Mouse (Mus musculus): ENCODE data around the gene Mrps15. TPM values are rescaled to one million over a fixed set of nuclear protein-coding genes. Genes with fewer than 3 reads are reported as not detected.

Gene Mrps15
- polyA plus RNA-seq, 1 experiment, result 94.5 TPM

DNA sequence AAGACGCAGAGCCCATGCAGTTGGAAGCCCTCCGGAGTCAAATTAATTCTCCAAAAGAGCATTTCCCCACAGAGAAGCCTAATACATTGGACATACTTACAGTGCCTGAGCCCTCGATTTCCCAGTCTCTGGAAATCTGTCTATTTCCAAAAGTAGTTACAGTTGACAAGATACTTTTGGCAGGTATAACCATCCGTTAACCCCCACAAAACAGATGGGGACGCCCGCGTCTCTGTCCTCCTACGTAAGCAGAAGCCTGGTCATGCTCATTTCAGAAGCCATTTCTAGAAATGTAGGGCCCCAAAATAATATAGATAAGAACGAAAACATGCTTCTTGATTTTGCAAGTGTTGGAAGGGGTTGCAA is 12.3 kb downstream of the Mrps15 start:
- TF ChIP-seq POLR2A (IDR thresholded peaks at IDR 0.05; ENCODE audit: borderline replicate concordance, insufficient read depth, low read length) (no peak), CTCF (IDR thresholded peaks at IDR 0.05; ENCODE audit: borderline replicate concordance, insufficient read depth, low read depth, low read length) (no peak)

DNA sequence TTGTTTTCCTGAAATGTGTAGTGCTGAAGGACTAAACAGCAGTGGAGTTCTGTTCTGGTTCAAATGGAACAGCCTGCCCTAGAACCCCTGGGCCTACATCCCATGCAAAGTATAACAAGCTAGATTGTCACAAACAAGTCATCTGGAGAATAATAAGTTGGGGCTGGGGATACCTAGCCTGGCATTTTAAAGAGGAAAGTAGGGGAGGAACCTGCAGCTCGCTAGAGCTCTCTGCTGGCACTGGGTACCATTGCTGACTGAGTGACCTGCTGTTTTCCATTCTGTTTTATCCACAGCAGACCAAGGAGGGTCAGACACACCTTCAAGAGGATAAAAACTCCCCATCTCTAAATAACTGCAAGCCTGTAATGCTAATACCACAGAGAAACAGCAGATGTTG is 16.1 kb downstream of the Mrps15 start:
- peak; percentile 30 to 44 for DNase-seq
- Histone ChIP-seq H3K27me3 (ENCODE audit: control insufficient read depth, insufficient read depth, low read length) (no peaks in the 10 kb centered on the region), H3K27ac (ENCODE audit: insufficient read depth, low read length) (0 out of 2 replicates have a peak overlapping the region, but pooled peaks have one; percentile 65), H3K4me1 (ENCODE audit: control insufficient read depth, insufficient read depth, low read length) (peaks cover 10% of the 10 kb centered on the region), H3K4me3 (replicated peaks; ENCODE audit: insufficient read depth, low read depth, low read length) (no peak overlapping the region)
- 15% methylated on average over 1 of the region's 1 CpGs for WGBS
- TF ChIP-seq CTCF (IDR thresholded peaks at IDR 0.05; ENCODE audit: borderline replicate concordance, insufficient read depth, low read depth, low read length) (no peak), POLR2A (IDR thresholded peaks at IDR 0.05; ENCODE audit: borderline replicate concordance, insufficient read depth, low read length) (no peak)

More for the DNA sequence above, 12.3 kb downstream of the Mrps15 start:
- 16% methylated on average over 9 of the region's 9 CpGs for WGBS
- Histone ChIP-seq H3K4me3 (replicated peaks; ENCODE audit: insufficient read depth, low read depth, low read length) (peak overlapping the region; percentile 92), H3K27me3 (ENCODE audit: control insufficient read depth, insufficient read depth, low read length) (no peaks in the 10 kb centered on the region), H3K27ac (ENCODE audit: insufficient read depth, low read length) (no peak overlapping the region), H3K4me1 (ENCODE audit: control insufficient read depth, insufficient read depth, low read length) (peaks cover 4% of the 10 kb centered on the region)
- DNase-seq, result peak in 1 of 2 experiments; percentile 8

DNA sequence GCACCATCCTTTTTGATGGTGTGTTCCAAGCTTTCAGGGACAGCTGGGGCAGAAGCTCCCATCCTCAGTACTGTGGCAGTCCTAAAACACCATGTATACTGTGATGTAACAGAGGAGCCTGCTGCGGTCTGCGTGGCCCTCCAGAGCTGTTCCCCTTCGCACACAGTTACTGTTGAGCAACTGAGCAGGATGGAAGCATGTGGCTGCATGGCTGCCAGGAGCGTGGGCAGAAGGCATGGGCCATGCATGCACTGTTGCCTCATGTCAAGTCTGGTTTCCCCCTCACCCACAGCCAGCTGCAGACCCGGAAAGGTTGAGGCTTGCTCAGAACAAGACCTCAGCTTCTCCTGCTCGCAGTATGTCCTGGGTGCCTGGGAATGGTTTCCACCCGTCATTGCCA is 18.5 kb downstream of the Mrps15 start:
- Histone ChIP-seq H3K4me1 (ENCODE audit: control insufficient read depth, insufficient read depth, low read length) (peaks cover 15% of the 10 kb centered on the region), H3K27me3 (ENCODE audit: control insufficient read depth, insufficient read depth, low read length) (no peaks in the 10 kb centered on the region), H3K27ac (ENCODE audit: insufficient read depth, low read length) (no peak overlapping the region), H3K4me3 (replicated peaks; ENCODE audit: insufficient read depth, low read depth, low read length) (no peak overlapping the region)
- DNase-seq, result no peak
- WGBS, result 91% methylated on average over 7 of the region's 7 CpGs
- TF ChIP-seq POLR2A (IDR thresholded peaks at IDR 0.05; ENCODE audit: borderline replicate concordance, insufficient read depth, low read length), result no peak
- TF ChIP-seq CTCF (IDR thresholded peaks at IDR 0.05; ENCODE audit: borderline replicate concordance, insufficient read depth, low read depth, low read length), result no peak

DNA sequence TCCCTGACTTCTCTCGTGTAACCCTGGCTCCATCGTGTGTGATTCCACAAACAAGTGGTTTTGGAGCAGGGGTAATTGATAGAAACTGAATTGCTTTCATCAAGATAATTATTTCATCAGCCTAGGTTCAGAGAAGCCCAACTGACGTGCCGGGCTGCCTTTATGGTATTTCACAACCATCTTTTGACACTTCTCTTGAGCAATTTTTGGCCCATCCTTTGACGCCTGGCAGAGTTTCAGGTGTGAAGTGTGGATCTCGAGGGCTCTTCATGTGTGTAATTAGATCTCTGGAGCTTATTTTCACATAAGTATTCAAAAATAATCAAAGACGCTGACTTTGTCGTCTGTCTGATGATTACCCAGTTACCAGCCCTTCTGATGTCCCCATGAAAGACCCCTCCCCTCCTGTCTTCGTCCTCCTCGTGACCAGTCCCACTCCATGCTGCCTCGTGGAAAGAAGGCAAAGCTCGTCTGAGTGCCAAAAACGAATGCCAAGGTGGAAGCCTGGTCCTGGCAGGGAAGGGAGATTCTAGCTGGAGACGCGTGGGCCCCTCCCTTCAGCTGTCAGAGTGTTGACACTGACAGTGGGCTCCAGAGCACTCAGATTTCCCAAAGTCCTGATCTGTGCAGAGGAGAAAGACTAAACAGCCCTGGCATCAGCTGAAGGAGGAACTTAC is 20.8 kb downstream of the Mrps15 start:
- DNase-seq, result peak; percentile 53 to 64
- TF ChIP-seq CTCF (IDR thresholded peaks at IDR 0.05; ENCODE audit: borderline replicate concordance, insufficient read depth, low read depth, low read length) (no peak), POLR2A (IDR thresholded peaks at IDR 0.05; ENCODE audit: borderline replicate concordance, insufficient read depth, low read length) (no peak)
- Histone ChIP-seq H3K4me3 (replicated peaks; ENCODE audit: insufficient read depth, low read depth, low read length) (no peak overlapping the region), H3K27me3 (ENCODE audit: control insufficient read depth, insufficient read depth, low read length) (no peaks in the 10 kb centered on the region), H3K27ac (ENCODE audit: insufficient read depth, low read length) (no peak overlapping the region; the same call in 1 of the 2 replicates), H3K4me1 (ENCODE audit: control insufficient read depth, insufficient read depth, low read length) (peaks cover 15% of the 10 kb centered on the region)
- WGBS, result 11% methylated on average over 15 of the region's 15 CpGs

DNA sequence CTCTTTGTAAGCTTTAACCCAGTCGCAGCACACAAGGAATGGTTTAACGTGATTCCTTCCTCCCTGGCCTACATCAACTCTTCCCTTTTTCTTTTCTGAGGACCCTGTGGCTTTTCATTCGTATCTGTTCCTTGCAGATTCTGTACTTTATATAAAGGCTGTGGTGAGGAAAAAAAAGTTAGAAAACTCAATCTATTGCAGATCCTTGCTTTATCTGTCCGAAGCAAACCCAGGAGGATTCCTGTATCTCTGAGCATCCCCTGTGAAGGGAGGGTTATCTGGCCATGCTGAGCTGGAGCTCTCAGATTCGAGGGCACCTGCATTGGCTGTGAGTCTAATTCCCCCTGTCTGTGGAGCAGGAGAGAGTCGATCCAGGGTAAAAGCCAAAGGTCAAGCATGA is 22.1 kb downstream of the Mrps15 start:
- Histone ChIP-seq H3K27ac (ENCODE audit: insufficient read depth, low read length) (no peak overlapping the region), H3K4me3 (replicated peaks; ENCODE audit: insufficient read depth, low read depth, low read length) (no peak overlapping the region), H3K27me3 (ENCODE audit: control insufficient read depth, insufficient read depth, low read length) (no peaks in the 10 kb centered on the region), H3K4me1 (ENCODE audit: control insufficient read depth, insufficient read depth, low read length) (peaks cover 11% of the 10 kb centered on the region)
- 89% methylated on average over 6 of the region's 6 CpGs for WGBS
- no peak for DNase-seq
- no peak for TF ChIP-seq POLR2A (IDR thresholded peaks at IDR 0.05; ENCODE audit: borderline replicate concordance, insufficient read depth, low read length)
- no peak for TF ChIP-seq CTCF (IDR thresholded peaks at IDR 0.05; ENCODE audit: borderline replicate concordance, insufficient read depth, low read depth, low read length)

DNA sequence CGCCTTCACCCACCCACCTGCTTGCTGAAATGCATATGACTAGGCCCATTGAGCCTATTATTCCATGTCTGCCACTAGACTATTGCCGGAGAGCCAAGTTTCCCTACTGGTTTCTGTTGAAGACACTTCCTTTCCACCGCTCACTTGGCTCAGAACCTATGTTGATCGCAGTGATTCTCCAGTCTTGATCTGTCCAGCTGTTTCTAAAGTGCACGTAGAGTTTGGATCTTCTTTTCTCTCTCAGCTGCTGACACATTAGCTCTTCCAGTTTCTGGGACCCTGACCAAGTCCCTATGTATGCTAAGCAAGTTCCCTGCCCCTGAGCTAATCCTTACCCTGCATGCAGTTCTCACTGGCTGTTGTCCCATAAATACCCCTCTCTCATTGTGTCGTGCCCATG is 31.1 kb downstream of the Mrps15 start:
- WGBS, result 63% methylated on average over 6 of the region's 6 CpGs

DNA sequence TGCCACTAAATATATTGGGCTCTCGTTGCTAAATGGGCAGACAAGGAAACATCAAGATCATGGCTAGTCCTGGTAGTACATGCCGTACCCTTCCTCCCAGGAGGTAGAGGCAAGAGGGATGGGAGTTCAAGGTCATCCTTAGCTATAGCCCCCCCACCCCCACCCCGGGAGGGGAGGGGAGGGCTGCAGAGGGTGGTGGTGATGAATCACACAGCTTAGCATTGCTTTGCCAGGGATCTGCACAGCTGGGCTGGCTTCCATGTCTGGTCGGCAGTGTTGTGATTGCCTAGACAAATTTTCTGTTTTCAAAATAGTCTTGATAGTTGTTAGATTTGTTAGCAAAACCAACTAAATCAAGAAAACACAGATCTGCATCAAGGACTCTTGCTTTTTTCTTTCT is 32.5 kb downstream of the Mrps15 start:
- 83% methylated on average over 4 of the region's 4 CpGs for WGBS
- H3K4me3 ChIP-seq (replicated peaks; ENCODE audit: insufficient read depth, low read depth, low read length), result no peak overlapping the region

More for the DNA sequence above, 31.1 kb downstream of the Mrps15 start:
- TF ChIP-seq POLR2A (IDR thresholded peaks at IDR 0.05; ENCODE audit: borderline replicate concordance, insufficient read depth, low read length) (no peak), CTCF (IDR thresholded peaks at IDR 0.05; ENCODE audit: borderline replicate concordance, insufficient read depth, low read depth, low read length) (no peak)
- Histone ChIP-seq H3K27ac (ENCODE audit: insufficient read depth, low read length) (no peak overlapping the region), H3K27me3 (ENCODE audit: control insufficient read depth, insufficient read depth, low read length) (no peaks in the 10 kb centered on the region), H3K4me3 (replicated peaks; ENCODE audit: insufficient read depth, low read depth, low read length) (no peak overlapping the region), H3K4me1 (ENCODE audit: control insufficient read depth, insufficient read depth, low read length) (no peaks in the 10 kb centered on the region; the same call in 1 of the 2 replicates)
- DNase-seq, result no peak

DNA sequence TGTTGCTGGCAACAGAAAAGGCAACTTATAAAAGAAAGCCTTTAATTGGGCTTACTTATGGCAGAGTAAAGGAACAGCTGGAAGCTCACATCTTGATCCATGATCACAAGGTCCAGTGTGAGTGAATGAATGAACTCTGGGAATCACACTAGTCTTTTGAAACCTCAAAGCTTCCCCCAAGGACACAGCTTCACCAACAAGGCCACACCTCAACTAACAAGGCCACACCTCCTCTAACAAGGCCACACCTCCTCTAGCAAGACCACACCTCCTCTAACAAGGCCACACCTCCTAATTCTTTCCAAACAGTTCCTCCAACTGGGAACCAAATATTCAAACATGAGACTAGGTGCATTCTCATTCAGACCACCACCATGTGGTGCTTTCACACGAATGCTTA is 34.9 kb downstream of the Mrps15 start:
- TF ChIP-seq POLR2A (IDR thresholded peaks at IDR 0.05; ENCODE audit: borderline replicate concordance, insufficient read depth, low read length) (no peak), CTCF (IDR thresholded peaks at IDR 0.05; ENCODE audit: borderline replicate concordance, insufficient read depth, low read depth, low read length) (no peak)
- 85% methylated on average over 1 of the region's 1 CpGs for WGBS
- Histone ChIP-seq H3K27me3 (ENCODE audit: control insufficient read depth, insufficient read depth, low read length) (no peaks in the 10 kb centered on the region), H3K4me1 (ENCODE audit: control insufficient read depth, insufficient read depth, low read length) (no peaks in the 10 kb centered on the region; the same call in 1 of the 2 replicates), H3K27ac (ENCODE audit: insufficient read depth, low read length) (no peak overlapping the region), H3K4me3 (replicated peaks; ENCODE audit: insufficient read depth, low read depth, low read length) (no peak overlapping the region)
- DNase-seq, result no peak

More for the DNA sequence above, 32.5 kb downstream of the Mrps15 start:
- no peaks in the 10 kb centered on the region; the same call in 1 of the 2 replicates for H3K4me1 ChIP-seq (ENCODE audit: control insufficient read depth, insufficient read depth, low read length)
- DNase-seq, result no peak
- TF ChIP-seq POLR2A (IDR thresholded peaks at IDR 0.05; ENCODE audit: borderline replicate concordance, insufficient read depth, low read length), result no peak
- TF ChIP-seq CTCF (IDR thresholded peaks at IDR 0.05; ENCODE audit: borderline replicate concordance, insufficient read depth, low read depth, low read length), result no peak
- H3K27ac ChIP-seq (ENCODE audit: insufficient read depth, low read length), result no peak overlapping the region
- H3K27me3 ChIP-seq (ENCODE audit: control insufficient read depth, insufficient read depth, low read length), result no peaks in the 10 kb centered on the region

Data from cerebellum, adult 2 months (tissue).